Mouse (Mus musculus) liver, adult (tissue): ENCODE measurements around the gene Ifnl3.
"Not testable (repeated sequence)": the region's sequence is repeated elsewhere in the genome, so short reads cannot be mapped to it uniquely, and the experiment has no call there.

Experiments used
- GATA4 ChIP-seq: IDR thresholded peaks from 2 replicates; pipeline ENCODE4 v1.6.1; 2014; ENCODE audit warnings: mild to moderate bottlenecking, low read length; ENCODE audit not compliant: insufficient replicate concordance

The Ifnl3 gene

DNA sequence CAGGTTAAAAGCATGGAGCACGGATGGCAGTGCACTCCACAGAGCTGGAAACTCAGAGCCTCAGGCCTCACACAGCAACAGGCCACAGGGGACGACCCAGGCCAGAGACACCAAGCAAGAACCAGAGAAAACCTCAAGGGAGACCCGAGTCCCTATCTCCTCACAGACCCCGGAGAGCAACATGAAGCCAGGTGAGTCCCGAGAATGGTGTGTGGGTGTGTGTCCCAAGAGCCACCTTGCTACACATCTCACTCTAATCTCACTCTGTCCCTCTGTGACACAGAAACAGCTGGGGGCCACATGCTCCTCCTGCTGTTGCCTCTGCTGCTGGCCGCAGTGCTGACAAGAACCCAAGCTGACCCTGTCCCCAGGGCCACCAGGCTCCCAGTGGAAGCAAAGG lies at the start of gene Ifnl3:
Gene Ifnl3, plus strand, starts transcription at position 301 of the 400 bp plus-strand sequence.
- not testable (repeated sequence) for TF ChIP-seq GATA4

DNA sequence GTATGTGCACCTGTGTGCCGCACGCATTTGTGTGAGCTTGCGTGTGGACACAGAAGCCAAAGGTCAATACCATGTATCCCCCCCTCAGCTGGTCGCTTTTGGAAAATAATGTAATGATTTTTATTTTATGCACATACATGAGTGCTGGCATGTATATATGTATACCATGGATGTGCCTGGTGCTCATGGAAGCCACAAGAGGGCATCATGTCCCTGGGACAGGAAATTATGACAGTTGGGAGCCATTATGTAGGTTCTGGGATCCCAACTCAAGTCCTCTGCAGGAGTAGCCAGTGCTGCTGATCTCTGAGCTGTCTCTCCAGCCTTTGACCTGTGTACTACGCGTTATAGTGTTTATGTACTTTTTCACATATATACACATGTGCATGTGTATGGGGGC lies 46.4 kb upstream of the Ifnl3 start:
- TF ChIP-seq GATA4 = no peak

DNA sequence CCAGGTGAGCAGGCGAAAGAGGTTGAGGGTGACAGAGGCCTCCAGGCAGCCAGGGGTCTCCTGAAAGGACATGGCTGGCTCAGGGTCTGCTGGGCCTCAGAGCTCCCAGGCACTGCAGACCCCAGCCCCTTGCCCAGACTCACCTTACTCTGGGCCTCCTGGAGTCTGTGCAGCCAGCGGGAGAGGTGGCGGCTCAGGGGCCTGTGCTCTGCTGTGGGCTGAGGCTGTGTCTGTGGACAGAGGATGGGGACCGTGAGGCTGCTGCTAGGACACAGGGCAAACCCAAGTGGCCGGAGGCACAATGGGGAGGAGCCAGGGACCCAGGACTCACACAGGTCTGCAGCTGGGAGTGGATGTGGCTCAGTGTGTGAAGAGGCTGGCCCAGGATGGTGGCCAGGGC lies 45.3 kb upstream of the Ifnl3 start:
- no peak for TF ChIP-seq GATA4

DNA sequence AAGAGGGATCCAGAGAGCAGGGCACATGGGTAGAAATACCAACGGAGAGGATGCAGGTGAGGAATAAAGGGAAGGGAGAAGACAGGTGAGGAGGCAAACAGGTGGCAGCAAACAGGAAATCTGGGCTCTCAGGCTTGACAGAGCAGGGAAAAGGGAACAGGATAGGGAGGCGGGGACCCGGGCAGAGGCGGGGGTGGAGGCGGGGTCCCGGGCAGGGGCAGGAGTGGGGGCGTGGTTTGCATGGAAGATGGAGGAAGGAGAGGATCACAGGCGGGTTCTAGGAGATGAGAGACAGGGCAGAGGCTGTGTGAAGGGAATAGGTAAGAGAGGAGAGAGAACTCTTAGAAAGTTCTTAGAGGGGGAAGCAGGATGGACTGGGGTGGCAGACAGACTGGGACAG lies 43.8 kb upstream of the Ifnl3 start:
- TF ChIP-seq GATA4 = no peak

DNA sequence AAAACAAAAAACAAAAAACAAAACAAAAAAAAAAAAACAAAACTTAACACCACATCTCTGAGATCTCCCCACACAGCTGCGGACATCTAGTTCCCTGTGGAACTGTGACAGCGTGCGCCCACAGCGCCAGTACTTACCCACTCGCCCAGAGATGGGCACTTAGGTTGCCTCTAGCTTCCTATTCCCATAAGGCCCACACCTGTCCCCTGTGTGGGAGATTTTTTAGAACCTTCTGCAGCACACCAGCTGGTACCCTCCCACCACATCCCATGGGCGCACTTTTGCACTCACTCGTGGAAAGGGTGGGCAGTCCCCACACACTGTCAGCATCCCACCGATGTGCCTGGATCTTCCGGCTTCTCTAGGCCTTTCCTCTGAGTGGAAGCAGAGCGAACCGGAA lies 39.8 kb upstream of the Ifnl3 start:
- TF ChIP-seq GATA4 = no peak

DNA sequence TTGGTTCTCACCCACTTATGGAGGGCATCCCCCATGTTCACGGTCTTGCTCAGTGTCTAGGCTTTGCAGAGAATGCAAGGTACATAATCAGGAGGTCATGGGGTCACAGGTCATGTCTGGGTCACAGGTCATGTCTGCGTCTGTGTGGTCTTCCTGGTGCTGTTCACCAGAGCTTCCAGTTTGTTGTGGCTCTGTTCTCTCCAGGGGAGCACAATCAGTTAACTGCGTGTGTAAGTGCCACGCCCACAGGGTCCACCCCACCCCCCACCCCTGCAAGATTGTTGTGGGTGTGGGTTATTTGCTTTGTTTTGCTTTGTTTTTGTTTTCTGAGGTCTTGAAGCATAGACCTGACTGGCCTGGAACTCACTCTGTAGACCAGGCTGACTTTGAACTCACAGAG lies 38.4 kb upstream of the Ifnl3 start:
- no peak for TF ChIP-seq GATA4

- no peak for TF ChIP-seq GATA4
Observed at GRCm38 (mm10) chr7:28488030-28488491, 34.6 kb upstream of the Ifnl3 start.

DNA sequence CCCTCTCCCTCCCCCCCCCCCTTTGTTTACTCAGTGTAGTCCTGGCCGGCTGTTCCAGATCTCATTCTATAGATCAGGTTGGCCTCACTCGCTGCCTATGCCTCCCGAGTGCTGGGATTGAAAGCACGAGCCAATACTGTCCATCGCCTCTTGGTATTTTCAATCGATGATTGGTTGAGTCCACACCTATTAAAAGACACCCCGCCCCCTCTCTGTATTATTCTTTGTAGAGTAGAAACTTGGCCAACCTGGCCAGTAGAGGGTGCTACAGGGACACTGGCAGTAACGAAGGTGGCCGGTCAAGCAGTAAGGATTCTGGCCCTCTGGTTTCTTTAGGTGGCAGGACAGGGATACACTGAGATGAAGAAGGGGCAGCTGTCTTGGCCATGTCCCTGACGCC lies 32.2 kb upstream of the Ifnl3 start:
- no peak for TF ChIP-seq GATA4

- no peak for TF ChIP-seq GATA4
Observed at GRCm38 (mm10) chr7:28490903-28491302, 31.7 kb upstream of the Ifnl3 start.

DNA sequence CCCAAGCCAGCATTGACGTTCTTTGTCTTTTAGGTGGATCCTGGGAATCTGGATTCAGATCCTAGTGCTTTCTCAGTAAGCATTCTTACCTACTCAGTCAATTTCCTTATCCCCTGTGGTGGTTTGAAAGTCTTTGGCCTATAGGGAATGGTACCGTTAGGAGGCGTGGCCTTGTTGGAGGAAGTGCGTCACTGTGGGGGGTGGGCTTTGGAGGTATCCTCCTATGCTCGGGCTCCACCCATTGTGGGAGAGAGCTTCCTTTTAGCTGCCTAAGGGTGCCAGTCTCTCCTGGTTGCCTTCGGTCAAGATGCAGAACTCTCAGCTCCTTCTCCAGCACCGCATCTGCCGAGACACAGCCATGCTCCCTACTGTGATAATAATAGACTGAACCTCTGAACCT lies 30.3 kb upstream of the Ifnl3 start:
- TF ChIP-seq GATA4 = no peak

DNA sequence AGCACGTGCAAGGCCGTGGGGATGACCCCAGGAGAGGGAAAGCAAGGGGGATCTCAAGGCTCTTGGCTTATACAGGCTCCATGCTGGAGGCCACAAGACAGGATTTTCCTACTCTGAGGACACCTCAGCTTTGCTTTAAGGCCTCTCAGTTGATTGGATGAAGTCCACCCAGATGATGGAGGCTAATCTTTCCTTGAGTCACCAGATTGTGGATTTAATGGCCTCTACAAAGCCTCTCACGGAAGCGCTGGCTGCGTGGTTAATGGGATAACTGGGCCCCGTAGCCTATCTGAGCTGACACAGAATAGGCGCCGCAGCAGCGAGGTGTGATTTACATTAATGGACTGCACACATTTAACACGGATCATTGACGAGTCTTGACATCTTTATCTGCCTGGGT lies 27.2 kb upstream of the Ifnl3 start:
- TF ChIP-seq GATA4 = no peak

DNA sequence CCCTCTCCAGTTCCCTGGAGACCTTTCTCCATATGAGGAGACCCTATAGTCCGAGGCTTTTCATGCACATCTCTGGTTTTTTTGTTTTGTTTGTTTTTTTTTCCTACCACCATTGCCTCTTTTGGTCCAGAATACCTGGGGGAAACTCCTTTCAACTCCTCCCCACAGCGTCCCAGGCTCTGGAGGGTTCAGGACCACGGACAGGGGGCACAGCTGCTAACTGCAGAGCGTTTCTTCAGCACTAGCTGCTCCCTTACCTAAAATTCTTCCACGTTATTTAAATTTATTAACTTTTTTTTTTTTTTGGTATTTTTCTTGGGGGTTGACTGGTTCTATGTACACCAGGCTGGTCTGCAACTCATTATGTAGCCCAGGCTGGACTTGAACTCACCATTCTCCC lies 17.1 kb upstream of the Ifnl3 start:
- TF ChIP-seq GATA4 = no peak

DNA sequence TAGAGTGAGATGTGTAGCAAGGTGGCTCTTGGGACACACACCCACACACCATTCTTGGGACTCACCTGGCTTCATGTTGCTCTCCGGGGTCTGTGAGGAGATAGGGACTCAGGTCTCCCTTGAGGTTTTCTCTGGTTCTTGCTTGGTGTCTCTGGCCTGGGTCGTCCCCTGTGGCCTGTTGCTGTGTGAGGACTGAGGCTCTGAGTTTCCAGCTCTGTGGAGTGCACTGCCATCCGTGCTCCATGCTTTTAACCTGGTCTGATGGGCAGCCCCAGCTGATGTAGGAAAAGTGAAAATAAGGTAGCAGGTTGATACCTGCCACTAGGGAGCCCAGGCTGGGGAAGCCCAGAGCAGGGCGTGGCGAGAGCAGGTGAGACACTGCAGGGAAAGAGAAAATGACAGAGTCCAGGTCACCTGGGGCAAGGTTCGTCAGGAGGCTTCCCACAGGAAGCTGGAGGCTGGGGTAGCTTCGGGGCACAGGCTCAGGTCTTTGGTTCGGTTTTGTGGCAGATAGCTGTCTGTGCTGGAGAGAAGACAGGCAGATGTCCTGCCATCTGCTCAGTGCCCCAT lies 12.1 kb upstream of the Ifnl3 start, which contains the start of gene Ifnl2:
Gene Ifnl2, minus strand, starts transcription at position 51 of the 570 bp plus-strand sequence.
- TF ChIP-seq GATA4 = not testable (repeated sequence)

- TF ChIP-seq GATA4 = no peak
Observed at GRCm38 (mm10) chr7:28511441-28511840, 11.2 kb upstream of the Ifnl3 start.

GRCm38 (mm10) chr7:28527922-28528719 lies 5.5 kb downstream of the Ifnl3 start:
- TF ChIP-seq GATA4 = no peak

DNA sequence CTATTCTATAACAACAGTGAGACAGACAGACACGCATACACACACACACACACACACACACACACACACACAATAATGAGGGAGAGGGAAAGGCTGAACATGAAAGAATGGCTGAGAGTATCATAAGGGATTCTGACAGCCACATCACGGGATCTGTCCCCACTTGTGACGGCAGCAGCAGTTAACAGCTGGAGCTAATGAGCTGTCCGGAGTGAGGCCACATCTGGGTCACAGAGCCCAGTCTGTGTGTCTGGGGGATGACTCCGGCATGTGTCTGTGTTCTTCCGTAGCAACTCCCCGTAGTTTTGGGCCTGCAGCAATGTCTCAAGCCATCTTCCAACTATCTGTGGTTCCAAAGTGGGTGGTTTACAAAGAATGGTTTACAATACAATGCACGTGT lies 9.4 kb downstream of the Ifnl3 start:
- TF ChIP-seq GATA4 = no peak
